Mouse (Mus musculus) ES-CJ7 (cell line): ENCODE data around the gene Vat1l.

Experiments used
- DNase-seq: peaks from one replicate; pipeline ENCODE4 v3.0.0; 2011; ENCODE audit warnings: low read depth, low spot score

The Vat1l gene

DNA sequence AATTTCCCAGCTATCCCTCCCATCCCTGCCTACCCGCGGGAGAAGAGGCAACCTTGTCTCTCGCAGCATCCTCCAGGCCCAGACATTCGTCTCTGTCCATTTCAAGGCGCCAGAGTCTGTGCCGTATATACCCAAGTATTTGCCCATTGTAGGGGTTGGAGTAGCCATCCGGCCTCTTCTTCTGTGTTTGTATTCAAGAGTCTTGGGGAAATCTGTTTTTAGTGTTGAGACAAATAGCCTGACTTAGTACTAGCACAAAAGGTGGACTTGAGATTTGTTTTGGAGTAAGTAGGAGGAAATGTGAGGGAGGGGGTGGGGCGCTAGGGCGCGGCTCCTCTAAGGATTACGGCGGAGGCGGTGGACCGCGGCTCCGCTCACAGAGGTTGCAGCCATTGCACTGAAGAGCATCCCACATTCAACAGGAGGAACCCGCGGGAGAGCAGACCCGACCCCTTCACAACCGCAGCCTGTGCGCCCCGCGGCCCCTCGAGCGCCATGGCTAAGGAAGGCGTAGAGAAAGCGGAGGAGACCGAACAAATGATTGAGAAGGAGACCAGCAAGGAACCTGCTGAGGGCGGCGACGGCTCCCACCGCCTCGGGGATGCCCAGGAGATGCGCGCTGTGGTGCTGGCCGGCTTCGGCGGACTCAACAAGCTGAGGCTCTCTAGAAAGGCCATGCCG is at the start of gene Vat1l:
TSS of gene Vat1l (plus strand) at position 392 of the 681 bp plus-strand sequence.
- DNase-seq = peak; percentile 64

DNA sequence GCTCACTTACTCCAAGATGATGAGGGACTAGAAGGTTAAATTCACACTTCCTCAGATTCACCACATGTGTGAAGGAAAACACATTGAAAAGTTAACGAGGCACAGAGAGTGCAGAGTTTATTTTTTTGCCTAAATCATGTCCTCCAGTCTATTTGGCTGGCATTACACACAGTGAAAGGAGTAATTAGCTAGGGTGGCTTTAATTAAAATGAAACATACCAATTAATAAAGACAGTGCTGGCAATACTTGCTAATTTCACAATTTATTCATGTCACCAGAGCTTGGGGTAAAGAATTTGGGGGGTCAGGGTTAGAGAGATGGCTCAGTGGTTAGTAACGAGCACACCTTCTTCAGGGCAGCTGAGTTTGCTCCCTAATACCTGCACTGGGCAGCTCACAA is 46.8 kb upstream of the Vat1l start:
- no peak for DNase-seq

DNA sequence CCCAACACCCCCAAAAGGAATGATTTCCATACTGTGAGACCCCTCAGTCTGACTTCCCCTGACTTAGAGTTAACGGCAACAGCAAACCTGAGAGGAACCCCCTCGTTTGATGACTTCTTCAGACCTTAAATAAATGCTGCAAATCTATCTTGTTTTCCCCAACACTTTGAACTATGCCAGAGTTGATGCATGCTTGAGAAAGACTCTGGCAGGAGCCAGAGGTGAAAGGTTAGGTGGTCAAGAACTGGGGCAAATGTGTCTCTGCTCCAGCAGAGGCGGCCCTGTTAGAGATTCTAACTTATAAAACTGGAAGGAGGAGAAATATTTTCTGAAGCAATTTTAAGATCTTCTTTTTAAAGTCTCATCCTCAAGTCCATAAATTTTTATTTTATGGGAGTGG is 45.7 kb upstream of the Vat1l start:
- DNase-seq = no peak

DNA sequence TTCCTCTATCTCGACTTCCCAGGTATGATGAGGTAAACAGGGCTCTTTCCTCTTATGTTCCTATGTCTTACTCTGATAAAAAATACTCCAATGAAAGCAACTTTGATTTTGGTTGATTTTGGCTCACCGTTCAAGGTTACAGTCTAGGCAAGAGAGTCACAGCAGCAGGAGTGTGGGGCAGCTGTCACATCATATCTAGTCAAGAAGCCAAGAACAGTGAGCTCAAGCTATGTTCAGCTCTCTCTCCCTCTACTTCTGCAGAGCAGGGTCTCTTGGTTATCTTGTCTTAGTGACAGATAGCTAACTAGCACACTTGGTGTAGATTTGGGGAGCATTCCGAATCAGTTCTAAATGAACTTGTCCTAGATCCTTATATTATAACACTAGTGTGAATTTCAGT is 41.5 kb upstream of the Vat1l start:
- no peak for DNase-seq

DNA sequence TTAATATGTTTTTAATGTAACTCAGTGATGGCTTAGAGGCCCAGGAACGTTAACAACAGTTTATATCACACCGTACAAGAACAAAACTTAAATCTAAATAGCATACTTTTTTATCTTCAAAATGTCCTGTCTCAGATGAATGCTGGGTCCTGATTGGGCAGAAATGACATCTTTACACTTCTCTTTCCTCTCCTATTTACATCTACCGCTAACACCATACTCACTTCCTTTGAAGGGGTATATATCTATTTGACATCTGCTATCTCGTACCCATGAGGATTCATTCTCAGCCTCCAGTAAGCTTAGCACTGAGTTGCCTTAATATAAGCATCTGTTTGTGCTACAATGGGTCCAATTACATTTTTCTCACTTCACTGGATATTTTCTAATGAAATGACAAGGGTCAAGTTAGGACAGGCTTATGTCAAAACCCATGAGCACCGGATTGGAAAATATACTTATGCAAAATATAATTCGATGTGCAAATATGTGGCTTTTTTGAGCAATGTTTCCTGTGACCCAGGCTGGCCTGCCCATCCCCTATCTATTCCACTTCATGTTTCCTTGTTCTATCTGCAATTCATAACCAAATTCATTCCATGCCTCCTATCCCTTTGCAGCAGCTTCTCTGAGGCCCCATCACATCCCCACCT is 40.8 kb upstream of the Vat1l start:
- no peak for DNase-seq

DNA sequence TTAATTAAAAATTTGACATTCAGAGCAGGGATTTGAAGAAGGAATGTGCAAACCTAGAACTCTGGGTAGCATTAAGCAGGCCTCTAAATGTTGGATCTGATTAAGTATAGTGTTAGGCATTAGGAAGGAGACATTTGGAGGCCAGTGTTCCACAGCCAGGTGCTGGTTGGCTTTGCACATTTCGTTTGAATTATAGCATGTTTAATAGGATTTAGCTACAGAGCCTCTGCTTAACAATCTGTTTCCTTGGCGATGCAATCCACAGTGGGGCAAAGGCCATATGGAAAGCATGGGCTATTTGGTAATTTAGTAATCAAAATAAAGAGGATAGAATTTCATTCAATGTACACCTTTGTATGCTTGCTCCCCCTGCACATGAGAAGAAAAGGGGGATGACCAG is 39.7 kb upstream of the Vat1l start:
- DNase-seq = no peak

DNA sequence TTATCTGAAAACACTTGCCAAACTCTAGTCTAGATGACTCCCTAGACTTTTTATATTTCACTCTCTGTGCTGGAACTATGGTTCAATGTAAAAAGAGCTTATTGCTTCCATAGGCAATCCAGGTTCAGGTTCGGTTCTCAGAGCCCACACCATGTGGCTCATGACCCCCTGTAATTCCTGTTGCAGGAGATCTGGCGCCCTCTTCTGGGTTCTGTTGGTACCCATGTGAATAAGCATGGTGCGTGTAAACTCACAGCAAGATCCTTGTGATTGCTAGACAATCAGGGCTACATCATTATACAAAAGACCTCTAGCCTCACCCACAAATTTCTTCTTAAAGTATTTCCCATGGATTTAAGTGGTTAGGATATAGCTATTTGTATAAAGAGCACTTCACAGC is 28.7 kb upstream of the Vat1l start:
- DNase-seq = peak; percentile 69

DNA sequence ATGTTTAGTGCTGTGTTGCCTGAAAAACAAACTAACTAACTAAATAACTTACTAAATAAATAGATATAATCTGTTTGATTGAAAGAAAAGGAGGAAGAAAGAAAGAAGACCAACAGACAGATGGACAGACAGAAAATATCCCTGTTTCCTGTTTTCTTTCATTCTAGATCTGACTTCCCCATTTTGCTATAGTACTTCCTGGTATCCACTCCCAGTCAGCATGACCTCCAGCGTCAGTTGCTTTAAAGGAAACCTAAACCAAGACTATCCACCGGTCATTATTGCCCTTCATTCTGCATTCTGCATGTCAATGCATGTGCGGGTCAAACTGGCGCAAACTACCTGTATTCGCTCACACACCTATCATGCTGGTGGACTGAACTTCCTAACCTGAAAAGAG is 12.1 kb upstream of the Vat1l start:
- no peak for DNase-seq

DNA sequence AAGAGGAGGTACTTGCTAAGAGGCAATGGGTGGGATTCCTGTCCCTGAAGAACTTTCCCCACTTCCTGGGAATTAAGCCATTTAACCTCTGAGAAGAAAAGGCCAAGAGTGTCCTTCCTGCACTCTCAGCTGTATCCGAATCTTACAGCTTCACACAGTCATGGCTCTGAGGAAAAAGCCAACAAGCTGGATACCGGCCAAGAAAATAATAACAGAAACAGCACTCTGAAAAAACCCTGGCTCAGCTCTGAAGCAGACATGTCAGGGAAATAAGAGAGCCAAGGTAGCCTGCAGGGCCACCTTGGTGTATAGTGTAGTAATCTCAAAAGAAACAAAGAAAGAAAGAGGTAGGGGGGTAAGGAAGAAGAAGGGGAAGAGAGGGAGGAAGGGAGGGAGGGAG is 6.4 kb upstream of the Vat1l start:
- DNase-seq = no peak

DNA sequence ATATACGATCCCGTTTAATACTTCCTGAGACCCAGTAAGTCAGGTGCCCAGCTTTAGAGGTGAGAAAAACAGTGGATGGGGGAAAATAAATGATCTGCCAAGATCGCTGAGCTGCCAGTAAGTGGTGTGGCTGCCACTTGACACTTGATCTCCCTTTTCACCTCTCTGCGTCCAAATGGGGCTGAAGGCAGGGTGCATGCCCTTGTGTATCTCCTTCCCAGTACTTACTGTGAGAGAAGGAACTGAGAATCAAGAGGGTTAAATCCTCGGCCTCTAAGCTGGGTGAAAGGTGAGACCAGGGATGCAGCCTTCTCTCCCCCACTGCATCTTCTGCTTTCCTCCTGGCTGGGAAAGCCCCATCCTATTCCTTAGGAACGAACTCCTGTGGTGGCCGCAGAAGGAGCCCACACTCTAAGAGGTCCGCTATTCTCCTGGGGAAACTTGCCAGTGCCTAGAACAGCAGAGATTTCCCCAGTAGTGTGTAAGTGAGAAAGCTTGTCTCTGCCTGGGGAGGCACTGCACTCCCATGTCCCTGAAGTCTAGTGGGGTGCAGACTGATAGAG is 1.1 kb downstream of the Vat1l start:
- DNase-seq = peak; percentile 15

DNA sequence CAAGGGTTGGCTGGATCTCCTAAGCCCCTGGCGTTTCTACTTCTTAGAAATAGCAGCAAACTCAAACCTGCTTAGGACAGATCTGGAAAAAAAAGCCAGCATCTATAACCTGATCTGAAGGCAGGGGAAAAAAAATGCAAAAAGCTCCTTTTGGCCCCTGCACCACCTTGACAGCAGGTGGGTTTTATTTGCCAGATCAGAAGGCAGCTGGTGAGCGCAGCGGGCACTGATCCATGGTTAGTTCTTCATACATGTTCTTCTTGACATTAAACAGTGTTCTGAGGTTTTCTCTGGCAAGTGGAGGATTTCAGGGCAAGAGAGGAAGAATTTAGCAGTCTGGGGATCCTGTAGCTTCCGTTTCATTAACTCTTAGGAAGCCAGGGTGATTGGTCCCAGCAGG is 1.6 kb downstream of the Vat1l start:
- no peak for DNase-seq

DNA sequence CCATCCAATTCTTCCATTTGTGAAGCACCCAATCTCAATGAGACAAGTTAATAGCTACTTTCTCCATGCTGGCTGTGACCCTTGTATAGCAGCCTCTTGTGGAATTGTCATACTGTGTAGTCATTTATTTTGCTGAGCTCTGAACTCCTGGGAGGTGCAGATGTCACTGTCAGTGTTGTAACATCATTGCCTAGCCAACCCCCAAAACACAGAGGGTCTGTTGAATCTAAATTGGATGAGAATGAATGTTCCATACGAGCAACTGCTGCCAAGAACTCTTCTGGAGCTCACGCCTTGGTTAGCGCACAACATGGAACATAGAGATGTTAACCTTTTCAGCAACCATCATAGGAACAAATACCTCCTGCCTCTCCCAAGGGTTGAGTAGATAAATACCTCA is 15.4 kb downstream of the Vat1l start:
- no peak for DNase-seq

DNA sequence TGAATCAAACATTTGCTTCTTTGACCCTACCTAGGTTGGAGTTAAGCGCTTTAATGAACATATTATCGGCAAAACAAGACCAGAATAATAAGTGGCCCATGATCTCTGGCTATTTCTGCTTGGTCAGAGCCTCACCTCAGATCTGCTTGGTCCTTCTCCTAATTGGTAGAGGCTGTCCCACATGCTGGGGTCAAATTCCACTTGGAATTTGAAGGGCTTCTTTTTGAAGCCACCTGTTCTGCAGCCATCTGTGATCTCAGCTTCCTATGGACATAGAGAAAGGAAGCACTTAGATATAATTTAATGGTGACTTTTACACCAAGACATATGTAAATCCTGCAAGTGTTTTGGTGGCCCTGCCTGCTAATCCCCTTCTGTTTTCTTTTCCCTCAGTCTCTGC is 16.6 kb downstream of the Vat1l start:
- DNase-seq = no peak

DNA sequence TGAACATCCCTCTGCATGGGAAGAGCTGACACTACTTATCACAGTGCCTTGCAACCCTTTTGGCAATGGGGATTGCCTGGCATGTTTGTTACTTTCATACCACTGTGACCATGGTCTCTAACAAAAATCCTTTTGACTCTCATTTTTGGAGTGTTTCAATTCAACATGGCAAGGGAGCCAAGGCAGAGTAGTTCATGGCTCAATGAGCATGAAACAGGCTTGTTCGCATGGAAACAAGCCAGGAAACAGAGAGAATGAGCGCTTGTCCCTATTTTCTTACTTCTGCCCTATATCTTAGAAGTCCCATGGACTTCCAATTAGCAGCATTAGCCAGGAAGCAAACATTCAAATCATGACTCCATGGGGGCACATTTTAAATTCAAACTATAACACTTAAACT is 18.6 kb downstream of the Vat1l start:
- no peak for DNase-seq

DNA sequence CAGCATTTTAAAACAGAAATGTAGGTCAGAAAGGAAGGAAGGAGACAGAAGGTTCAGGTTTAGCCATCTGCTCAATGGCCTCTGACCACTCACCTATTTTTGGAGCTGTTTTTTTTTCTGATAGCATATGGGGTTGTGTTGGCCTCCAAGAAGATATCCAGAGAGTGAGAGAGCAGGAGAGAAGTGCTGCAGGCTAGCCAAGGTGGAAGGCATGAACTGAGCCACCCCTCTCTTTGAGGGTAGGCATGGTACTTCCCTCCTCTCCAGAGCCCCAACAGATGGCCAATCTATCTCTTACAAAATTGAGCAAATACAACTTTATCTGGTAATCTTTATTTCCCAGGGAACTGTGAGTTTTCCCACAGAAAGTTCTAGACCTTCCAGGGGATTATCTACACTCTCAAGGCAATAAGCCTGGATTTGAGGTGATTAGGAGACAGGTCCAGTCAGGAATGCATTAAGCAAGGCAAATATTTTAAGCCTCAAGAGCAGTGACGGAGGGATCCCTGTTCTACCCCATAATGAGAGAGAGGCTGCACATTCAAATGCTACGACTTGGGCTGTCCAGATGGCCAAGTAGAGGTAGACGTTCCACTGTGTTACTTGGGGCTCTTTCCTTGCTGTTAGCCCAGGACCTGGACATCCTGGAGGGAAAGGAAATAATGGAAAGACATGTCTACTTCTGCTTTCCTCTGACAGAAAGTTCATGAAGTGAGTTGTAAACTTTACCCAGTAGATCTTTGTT is 46.1 kb downstream of the Vat1l start:
- no peak for DNase-seq

DNA sequence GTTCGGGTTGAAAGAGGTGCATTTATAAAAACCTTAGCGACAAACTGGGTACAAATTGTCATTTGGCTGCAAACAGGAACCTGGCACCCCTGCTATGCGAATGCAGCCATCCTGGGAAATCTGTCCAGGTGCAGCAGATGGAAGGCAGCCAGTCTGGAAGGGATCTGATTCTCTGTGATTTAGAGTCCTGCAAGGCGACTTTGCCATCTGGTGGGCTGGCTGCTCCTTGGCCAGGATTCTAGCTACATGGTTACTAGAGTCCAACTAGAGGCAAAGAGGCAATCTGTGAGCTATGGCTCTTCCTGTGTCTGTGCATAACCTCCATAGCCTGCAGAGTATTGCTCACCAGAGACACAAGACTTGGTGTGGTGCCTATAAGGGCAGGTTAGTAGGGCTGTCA is 53.3 kb downstream of the Vat1l start:
- no peak for DNase-seq

DNA sequence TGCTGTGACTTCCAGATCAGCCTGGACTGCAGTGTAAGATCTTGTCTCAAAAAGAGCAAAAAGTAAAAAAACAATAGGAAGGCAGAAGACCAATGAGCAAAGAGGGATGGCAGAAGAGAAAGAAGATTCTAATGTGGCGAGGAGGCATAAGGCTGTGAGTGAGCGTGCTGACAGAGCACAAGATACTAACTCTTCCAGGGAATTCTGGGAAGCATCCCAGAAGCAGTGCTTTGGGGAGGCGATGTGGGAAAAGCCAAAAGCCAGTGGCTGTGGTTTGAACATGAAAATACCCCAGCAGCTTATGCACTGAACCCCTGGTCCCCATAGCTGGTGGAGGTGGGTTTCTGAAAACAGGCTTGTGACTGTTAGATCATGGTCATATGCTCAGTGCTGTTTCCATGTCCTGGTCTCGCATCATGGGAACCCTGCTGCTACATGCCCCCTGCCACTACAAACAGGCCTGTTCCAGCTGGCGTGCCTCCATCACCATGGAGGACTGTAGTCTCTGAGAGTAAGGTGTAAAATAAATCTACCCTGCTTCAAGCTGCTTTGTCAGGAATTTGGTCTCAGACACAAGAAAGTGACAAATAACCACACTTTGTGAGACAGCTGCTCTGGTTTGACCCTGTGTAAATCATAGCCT is 54.4 kb downstream of the Vat1l start:
- no peak for DNase-seq

DNA sequence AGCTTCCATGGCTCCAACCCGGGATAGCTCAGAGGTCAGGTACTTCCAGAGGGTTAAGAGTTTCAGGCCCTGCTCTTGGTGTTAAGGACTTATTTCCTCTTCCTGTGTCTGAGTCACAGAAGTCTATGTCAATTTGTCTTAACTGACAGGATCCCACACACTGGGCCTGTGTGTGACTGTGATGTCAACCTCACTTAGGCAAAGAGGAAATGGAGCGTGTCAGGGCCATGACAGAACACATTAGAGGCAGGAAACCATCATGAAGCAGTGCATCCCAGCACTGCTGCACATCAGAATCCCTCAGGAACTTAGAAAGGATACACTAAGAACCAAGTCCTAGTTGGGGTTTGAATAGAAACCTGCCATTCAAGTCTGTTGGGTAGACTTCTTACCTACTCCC is 56.9 kb downstream of the Vat1l start:
- DNase-seq = no peak

DNA sequence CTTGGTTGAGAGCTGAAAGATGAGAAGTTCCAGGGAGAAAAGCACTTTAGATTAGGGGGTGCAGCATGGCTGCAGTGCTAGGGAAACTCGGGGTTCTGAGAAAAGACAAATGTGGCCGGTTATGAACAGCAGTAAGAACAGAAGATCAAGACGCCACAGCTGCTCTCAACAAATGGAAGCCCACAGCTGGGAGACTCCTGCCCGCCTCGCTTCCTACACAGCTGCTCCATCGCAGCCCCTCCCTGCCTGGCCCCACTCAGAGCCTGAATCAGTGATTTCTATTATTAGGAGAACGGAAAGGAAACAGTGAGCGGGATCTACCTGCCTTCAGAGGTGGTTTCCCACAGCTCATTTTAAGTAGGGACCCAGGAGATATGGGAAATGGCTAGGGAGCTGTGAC is 69.1 kb downstream of the Vat1l start:
- DNase-seq = no peak

DNA sequence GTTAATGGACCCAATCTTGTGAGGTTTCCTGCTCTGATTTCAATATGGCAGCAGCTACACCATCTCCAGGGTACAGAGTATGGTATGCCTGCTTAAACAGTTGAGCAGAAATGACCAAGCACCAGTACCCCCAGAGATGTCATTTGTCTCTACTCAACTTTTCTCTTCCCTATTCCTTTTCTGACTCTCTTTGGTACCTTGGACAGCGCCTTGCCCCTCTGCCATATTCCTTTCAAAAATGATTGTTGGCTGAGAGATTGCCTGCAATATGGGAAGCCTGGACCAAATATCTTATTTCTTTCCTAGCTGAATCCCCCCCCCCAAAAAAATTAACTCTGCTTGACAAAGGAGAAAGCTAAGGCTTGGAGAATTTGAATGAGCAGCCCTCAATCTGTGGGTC is 75.7 kb downstream of the Vat1l start:
- DNase-seq = no peak

DNA sequence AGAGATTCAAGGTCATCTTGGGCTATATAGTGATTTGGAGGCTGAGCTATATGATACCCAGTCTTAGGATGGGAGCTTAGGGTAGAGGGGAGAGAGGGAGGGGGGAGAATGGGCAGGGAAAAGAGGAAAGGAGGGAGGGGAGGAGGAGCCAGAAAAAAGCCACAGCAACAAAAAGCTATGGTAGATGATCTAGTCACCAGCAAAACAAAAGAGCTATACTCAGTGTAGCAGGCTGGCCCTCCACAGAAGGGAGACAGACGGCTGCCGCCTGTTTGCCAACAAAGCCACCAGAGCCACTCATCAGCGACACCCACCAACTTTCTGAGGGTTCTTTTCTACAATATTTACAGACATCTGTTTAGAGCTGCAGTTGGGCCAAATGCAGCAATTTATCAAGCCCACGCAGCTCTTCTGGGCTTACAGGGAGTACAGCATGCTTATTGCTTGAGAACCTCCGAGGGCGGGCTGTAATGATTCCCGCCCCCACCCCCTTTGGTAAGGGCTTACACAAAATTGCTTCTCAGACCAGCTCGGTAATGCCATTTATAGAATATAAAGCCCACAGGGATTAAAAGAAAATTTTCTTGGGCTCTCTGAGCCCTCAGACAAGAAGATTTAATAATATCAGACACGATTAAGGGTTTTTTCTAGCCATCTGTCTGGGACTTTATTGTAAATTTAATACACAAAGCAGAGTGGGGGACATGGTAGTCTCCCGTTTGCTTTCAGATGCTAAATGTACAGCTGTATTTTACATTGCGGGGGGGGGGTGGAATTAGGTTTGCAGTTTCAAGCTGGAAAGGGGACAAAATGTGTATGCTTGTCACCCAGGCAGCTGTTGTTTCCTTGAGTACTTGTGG is 89.7 kb downstream of the Vat1l start:
- no peak for DNase-seq
